Mouse (Mus musculus) bone marrow, adult 2 months (tissue): ENCODE results near the gene Pak1.

Source experiments
- CTCF ChIP-seq: fragments of 200-500 bp; IDR thresholded peaks from 2 replicates; pipeline ENCODE4 v1.5.1; 2011; ENCODE audit warnings: low read length, control low read depth; ENCODE audit not compliant: control insufficient read depth, insufficient read depth
- POLR2A ChIP-seq: fragments of 200-500 bp; IDR thresholded peaks from 2 replicates; pipeline ENCODE4 v1.6.1; 2011; ENCODE audit warnings: low read depth, mild to moderate bottlenecking, control low read depth, low read length, borderline replicate concordance; ENCODE audit not compliant: control insufficient read depth

GRCm38 (mm10) chr7:97788669-97789483, 535 bp downstream of the Pak1 start:
- no peak for TF ChIP-seq CTCF
- TF ChIP-seq POLR2A: no peak
